Mouse (Mus musculus) limb, embryonic 14.5 days (tissue): Measurements from ENCODE around the gene Eif1ax. TPM values are rescaled to one million over a fixed set of nuclear protein-coding genes. Genes with fewer than 3 reads are reported as not detected.

Experiments
- polyA plus RNA-seq, 2 experiments: library from polyadenylated mRNA; depleted of rRNA in 1 of 2; stranded (reverse) in 1 of 2; unstranded in 1 of 2; fragments of >200 nt; fragmentation: Nextera tagmentation in 1 of 2; extraction: Ambion mirVana in 1 of 2; gene quantifications; 2 replicates each; pipeline versions ENCODE4 v1.2.1 to v1.2.3; 2012 to 2014

The Eif1ax gene
- polyA plus RNA-seq, 2 experiments: 121 TPM

Other genes starting within 250 kb of the Eif1ax start
- gene Rps6ka3, start 161.9 kb upstream of the Eif1ax start, polyA plus RNA-seq (2012; rRNA removed): 20.5 TPM in 2 replicates
- 6.8 and 6.9 TPM in 2 replicates for gene Rps6ka3, start 161.9 kb upstream of the Eif1ax start, polyA plus RNA-seq (2014; fragmentation: Nextera tagmentation; extraction: Ambion mirVana)
- gene Map7d2, start 42.4 kb downstream of the Eif1ax start, polyA plus RNA-seq (2012; rRNA removed): 0.58 and 0.84 TPM in 2 replicates
- 0.88 and 1.1 TPM in 2 replicates for gene Map7d2, start 42.4 kb downstream of the Eif1ax start, polyA plus RNA-seq (2014; fragmentation: Nextera tagmentation; extraction: Ambion mirVana)
- 13.8 and 17.1 TPM in 2 replicates for gene Bclaf3, start 154.5 kb downstream of the Eif1ax start, polyA plus RNA-seq (2012; rRNA removed)
- gene Bclaf3, start 154.5 kb downstream of the Eif1ax start, polyA plus RNA-seq (2014; fragmentation: Nextera tagmentation; extraction: Ambion mirVana): 19.0 and 21.2 TPM in 2 replicates